Mouse (Mus musculus) ES-Bruce4 (cell line): Measurements from ENCODE around the gene Grap. TPM values are rescaled to one million over a fixed set of nuclear protein-coding genes. Genes with fewer than 3 reads are reported as not detected.

Experiments used
- H3K27ac ChIP-seq: 2 replicates; pipeline ENCODE4 v1.5.1; 2012; ENCODE audit warnings: low read length, inconsistent platforms; ENCODE audit not compliant: insufficient read depth
- H3K27me3 ChIP-seq: 2 replicates; pipeline ENCODE4 v1.6.1; 2012; ENCODE audit warnings: mild to moderate bottlenecking, low read length, inconsistent platforms; ENCODE audit not compliant: control insufficient read depth, poor library complexity, insufficient read depth, severe bottlenecking
- H3K36me3 ChIP-seq: 2 replicates; pipeline ENCODE4 v1.6.1; 2012; ENCODE audit warnings: inconsistent platforms, mild to moderate bottlenecking, low read length, moderate library complexity; ENCODE audit not compliant: control insufficient read depth, poor library complexity, insufficient read depth, severe bottlenecking
- H3K4me1 ChIP-seq: one replicate; pipeline ENCODE4 v1.8.1; 2011; ENCODE audit warnings: low read length; ENCODE audit not compliant: control insufficient read depth, insufficient read depth
- H3K4me3 ChIP-seq: 2 replicates; pipeline ENCODE4 v1.5.1; 2011; ENCODE audit warnings: low read depth, mild to moderate bottlenecking, low read length
- H3K9ac ChIP-seq: 2 replicates; pipeline ENCODE4 v1.6.1; 2012; ENCODE audit warnings: low read depth, mild to moderate bottlenecking, inconsistent platforms; ENCODE audit not compliant: poor library complexity, severe bottlenecking
- H3K9me3 ChIP-seq: replicated peaks from 2 replicates; pipeline ENCODE4 v1.6.1; 2012; ENCODE audit warnings: mild to moderate bottlenecking, low read length, inconsistent platforms; ENCODE audit not compliant: control insufficient read depth, poor library complexity, insufficient read depth, severe bottlenecking
- CTCF ChIP-seq: IDR thresholded peaks from one replicate; pipeline ENCODE4 v1.8.1; 2011; ENCODE audit warnings: low read depth, low read length
- EP300 ChIP-seq: IDR thresholded peaks from 2 replicates; pipeline ENCODE4 v1.6.1; 2011; ENCODE audit warnings: low read depth, low read length; ENCODE audit not compliant: insufficient read depth
- POLR2A ChIP-seq: IDR thresholded peaks from one replicate; pipeline ENCODE4 v1.8.1; 2011; ENCODE audit warnings: low read length; ENCODE audit not compliant: insufficient read depth
- polyA plus RNA-seq: library from polyadenylated mRNA; stranded (reverse); fragments of >200 nt; gene quantifications from 2 replicates; pipeline ENCODE4 v1.2.4, GENCODE M21; 2011; ENCODE audit warnings: low read depth; ENCODE audit not compliant: missing spikeins, insufficient read depth, insufficient read length

Gene Grap
- polyA plus RNA-seq, 1 experiment = not detected

DNA sequence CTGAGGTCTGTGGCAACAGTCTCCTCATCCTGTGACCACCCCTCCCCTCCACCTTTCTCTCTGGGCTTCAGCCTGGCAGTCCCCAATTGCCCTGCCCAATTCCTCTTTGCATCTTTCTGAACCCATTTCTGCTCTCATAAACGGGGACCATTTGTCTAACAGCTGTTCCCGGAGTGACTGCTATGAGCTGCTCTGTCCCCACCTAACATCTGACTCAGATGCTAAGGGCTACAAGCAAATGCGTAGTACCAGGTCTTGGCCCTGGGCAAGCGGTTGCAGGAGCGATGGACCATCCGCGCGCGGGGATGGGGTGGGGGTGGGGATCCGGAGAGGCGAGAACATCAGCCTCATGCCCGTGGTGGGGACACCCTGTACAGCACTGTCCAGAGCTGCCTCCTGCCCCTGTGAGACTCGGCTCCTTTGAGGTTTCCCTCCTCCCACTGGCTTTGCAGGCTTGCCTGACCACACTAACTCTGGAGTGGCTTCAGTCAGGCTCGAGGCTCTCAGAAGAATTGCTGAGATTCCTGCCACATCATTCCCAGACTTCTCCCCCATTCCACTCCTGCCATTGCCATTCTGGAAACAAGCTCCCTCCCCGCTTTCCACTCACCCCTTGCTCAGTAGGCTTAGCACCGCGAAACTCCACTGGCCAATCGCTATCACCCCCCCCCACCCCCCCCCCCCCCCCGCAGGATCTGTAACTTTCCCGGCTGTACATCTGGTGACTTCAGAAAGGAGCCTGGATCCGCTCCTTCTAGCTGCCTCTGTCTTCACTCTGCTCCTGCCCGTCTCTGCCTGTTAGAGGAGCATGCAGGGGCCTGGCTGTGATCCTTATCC, 37.2 kb upstream of the Grap start:
- Histone ChIP-seq H3K9me3 (no peaks in the 10 kb centered on the region), H3K27me3 (no peaks in the 10 kb centered on the region), H3K27ac (no peak overlapping the region), H3K9ac (0 out of 2 replicates have a peak overlapping the region, but pooled peaks have one; percentile 18), H3K4me3 (0 out of 2 replicates have a peak overlapping the region, but pooled peaks have one; percentile 6), H3K4me1 (peaks cover 2% of the 10 kb centered on the region), H3K36me3 (no peaks in the 10 kb centered on the region)
- TF ChIP-seq POLR2A = no peak
- TF ChIP-seq EP300 = no peak
- no peak for TF ChIP-seq CTCF

DNA sequence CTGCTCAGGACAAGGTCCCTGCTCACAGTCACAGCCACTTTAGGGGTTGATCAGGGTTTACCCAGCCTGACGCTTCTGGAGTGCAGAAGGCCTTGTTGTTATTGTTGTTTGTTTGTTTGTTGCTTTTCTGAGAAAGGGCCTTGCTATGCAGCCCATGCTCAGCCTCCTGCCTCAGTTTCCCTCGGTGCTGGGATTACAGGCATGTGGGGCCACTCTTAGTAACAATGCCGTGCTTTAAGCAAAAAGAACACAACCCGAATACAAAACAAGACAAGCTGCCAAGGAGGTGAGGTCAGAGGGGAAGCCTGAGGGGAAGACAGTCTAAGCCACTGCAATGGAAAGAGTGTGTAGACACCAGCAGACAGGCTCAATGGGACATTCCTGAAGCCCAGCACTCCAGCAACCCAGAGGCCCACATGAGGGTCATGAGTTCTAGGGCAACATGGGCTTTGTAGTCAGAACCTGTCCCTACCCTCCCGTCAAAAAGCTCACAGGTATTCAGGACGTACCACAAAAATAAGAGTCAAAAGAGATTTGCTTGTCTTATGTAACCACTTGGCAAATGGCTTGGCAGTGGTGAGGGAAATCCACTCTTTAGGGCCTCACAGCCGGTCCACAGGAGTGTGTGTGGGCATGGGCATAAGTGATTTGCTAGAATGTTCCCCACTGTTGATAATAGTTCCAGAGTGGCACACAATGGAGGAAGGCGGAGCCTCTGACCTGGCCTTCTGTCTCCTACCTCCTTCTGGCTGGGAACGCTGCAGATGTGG, 36.4 kb upstream of the Grap start:
- Histone ChIP-seq H3K4me3 (no peak overlapping the region), H3K9ac (no peak overlapping the region), H3K27me3 (no peaks in the 10 kb centered on the region), H3K36me3 (no peaks in the 10 kb centered on the region), H3K27ac (no peak overlapping the region), H3K9me3 (no peaks in the 10 kb centered on the region), H3K4me1 (peaks cover 2% of the 10 kb centered on the region)
- TF ChIP-seq CTCF (no peak), EP300 (no peak), POLR2A (no peak)

DNA sequence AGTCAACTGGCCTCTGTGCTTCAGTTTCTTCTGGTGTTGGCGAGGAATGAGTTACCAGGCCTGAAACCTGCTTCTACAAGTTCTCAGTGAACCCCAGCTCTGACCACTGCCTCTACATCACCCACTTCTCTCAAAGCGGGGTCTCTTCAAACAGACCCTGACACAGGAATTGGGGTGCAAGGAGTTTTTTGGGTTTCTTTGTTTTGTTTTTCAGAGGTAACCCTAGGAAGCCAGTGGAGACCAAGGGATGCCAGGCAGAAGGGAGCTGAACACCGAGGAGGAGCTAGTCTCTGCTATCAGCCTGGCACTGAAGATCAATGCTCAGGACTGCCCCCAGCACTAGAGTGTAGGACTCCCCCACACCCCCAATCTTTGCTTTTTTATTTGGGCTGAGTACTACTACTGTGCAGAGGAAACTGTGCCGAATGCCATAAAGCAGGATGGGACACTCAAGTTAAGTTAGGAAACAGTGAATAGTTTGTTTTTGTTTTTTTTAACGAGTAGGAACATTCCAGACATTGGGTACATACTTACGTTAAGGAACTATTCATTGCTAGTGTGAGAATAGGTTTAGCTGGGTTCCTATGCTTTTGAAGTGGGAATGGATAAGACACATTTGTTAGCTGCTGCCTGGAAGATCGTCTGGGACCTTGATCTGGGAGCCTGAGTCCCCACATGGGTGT, 35.6 kb upstream of the Grap start:
- Histone ChIP-seq H3K27ac (no peak overlapping the region), H3K27me3 (no peaks in the 10 kb centered on the region), H3K4me1 (peaks cover 2% of the 10 kb centered on the region), H3K36me3 (no peaks in the 10 kb centered on the region), H3K9me3 (no peaks in the 10 kb centered on the region), H3K4me3 (no peak overlapping the region), H3K9ac (no peak overlapping the region)
- no peak for TF ChIP-seq EP300
- no peak for TF ChIP-seq CTCF
- no peak for TF ChIP-seq POLR2A

DNA sequence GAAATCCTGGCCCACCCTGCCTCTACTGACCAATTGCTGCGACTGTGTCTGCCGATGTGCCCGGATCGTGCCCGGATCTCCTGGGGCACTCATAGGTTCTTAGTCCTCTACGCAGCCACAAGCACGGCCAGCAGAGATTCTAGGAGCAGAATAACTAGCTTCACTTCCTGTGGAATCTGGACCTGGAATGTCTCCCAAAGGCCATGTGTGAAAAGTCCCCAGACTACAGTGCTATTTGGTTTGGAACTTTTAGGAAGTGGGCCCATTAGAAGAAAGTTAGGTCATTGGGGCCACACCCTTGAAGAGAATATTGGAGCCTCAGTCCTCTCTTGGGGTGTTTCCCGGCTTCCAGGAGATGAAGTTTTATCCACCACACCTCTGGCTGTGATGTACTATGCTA, 34.9 kb upstream of the Grap start:
- Histone ChIP-seq H3K36me3 (no peaks in the 10 kb centered on the region), H3K4me1 (peaks cover 2% of the 10 kb centered on the region), H3K9me3 (peaks cover 2% of the 10 kb centered on the region; the same call in 1 of the 2 replicates), H3K27ac (no peak overlapping the region), H3K4me3 (no peak overlapping the region), H3K27me3 (no peaks in the 10 kb centered on the region), H3K9ac (no peak overlapping the region)
- TF ChIP-seq POLR2A (no peak), CTCF (no peak), EP300 (no peak)

DNA sequence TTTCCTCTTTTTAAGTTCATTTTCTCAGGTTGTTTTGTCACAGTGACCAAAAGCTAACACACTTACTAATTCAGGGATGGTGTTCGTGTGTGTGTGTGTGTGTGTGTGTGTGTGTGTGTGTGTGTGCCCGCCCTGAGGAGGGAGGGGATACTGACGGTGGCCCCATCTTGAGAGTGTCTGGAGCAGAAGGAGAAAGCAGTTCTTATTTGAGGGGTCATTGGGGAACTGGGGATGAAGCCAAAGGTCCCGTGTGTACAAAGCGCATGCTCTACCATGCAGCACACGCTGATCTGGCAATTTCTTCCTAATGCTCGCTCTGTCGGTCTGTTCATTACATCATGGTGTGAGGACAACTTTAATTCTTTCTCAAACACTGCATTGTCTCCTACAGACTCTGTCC, 34.5 kb upstream of the Grap start:
- Histone ChIP-seq H3K4me3 (no peak overlapping the region), H3K36me3 (no peaks in the 10 kb centered on the region), H3K4me1 (peaks cover 2% of the 10 kb centered on the region), H3K27me3 (no peaks in the 10 kb centered on the region), H3K9me3 (peaks cover 3% of the 10 kb centered on the region; the same call in 1 of the 2 replicates), H3K27ac (no peak overlapping the region), H3K9ac (no peak overlapping the region)
- TF ChIP-seq EP300 (no peak), POLR2A (no peak), CTCF (no peak)
